Mouse (Mus musculus): Measurements from ENCODE around the gene Nmur1. TPM values are rescaled to one million over a fixed set of nuclear protein-coding genes. Genes with fewer than 3 reads are reported as not detected.
"Not testable (repeated sequence)": the region's sequence is repeated elsewhere in the genome, so short reads cannot be mapped to it uniquely, and the experiment has no call there.

Nmur1 gene
- polyA plus RNA-seq, 1 experiment = 0.54 TPM

GRCm38 (mm10) chr1:86361852-86362615 lies 64.0 kb downstream of the Nmur1 start:
- DNase-seq (ENCODE audit: extremely low spot score in 1 of 2, low spot score in 1 of 2) = no peak

GRCm38 (mm10) chr1:86360441-86360840 lies 65.6 kb downstream of the Nmur1 start:
- no peak for DNase-seq (ENCODE audit: extremely low spot score in 1 of 2, low spot score in 1 of 2)

- no peak for DNase-seq (ENCODE audit: extremely low spot score in 1 of 2, low spot score in 1 of 2)
Observed at GRCm38 (mm10) chr1:86359798-86360179, 66.2 kb downstream of the Nmur1 start.

GRCm38 (mm10) chr1:86358906-86359797 lies 66.9 kb downstream of the Nmur1 start, which contains the start of gene Ncl:
Ncl (minus strand) TSS chr1:86359400.
- DNase-seq (ENCODE audit: extremely low spot score in 1 of 2, low spot score in 1 of 2) = peak; percentile 97 to 98

GRCm38 (mm10) chr1:86358229-86358905 lies 67.7 kb downstream of the Nmur1 start:
- no peak for DNase-seq (ENCODE audit: extremely low spot score in 1 of 2, low spot score in 1 of 2)

- DNase-seq (ENCODE audit: extremely low spot score in 1 of 2, low spot score in 1 of 2) = no peak
Observed at GRCm38 (mm10) chr1:86354186-86354585, 71.8 kb downstream of the Nmur1 start.

GRCm38 (mm10) chr1:86350576-86350975 lies 75.5 kb downstream of the Nmur1 start:
- DNase-seq (ENCODE audit: extremely low spot score in 1 of 2, low spot score in 1 of 2) = no peak

GRCm38 (mm10) chr1:86349696-86350095 lies 76.3 kb downstream of the Nmur1 start:
- DNase-seq (ENCODE audit: extremely low spot score in 1 of 2, low spot score in 1 of 2) = no peak

GRCm38 (mm10) chr1:86349201-86349600 lies 76.8 kb downstream of the Nmur1 start:
- DNase-seq (ENCODE audit: extremely low spot score in 1 of 2, low spot score in 1 of 2) = no peak

- DNase-seq (ENCODE audit: extremely low spot score in 1 of 2, low spot score in 1 of 2) = no peak
Observed at GRCm38 (mm10) chr1:86348801-86349200, 77.2 kb downstream of the Nmur1 start.

- no peak for DNase-seq (ENCODE audit: extremely low spot score in 1 of 2, low spot score in 1 of 2)
Observed at GRCm38 (mm10) chr1:86348083-86348482, 77.9 kb downstream of the Nmur1 start.

GRCm38 (mm10) chr1:86347716-86348045 lies 78.3 kb downstream of the Nmur1 start:
- DNase-seq (ENCODE audit: extremely low spot score in 1 of 2, low spot score in 1 of 2) = no peak

GRCm38 (mm10) chr1:86346851-86347715 lies 78.9 kb downstream of the Nmur1 start:
- DNase-seq (ENCODE audit: extremely low spot score in 1 of 2, low spot score in 1 of 2) = no peak

- no peak for DNase-seq (ENCODE audit: extremely low spot score in 1 of 2, low spot score in 1 of 2)
Observed at GRCm38 (mm10) chr1:86345956-86346355, 80.1 kb downstream of the Nmur1 start.

- DNase-seq (ENCODE audit: extremely low spot score in 1 of 2, low spot score in 1 of 2) = no peak
Observed at GRCm38 (mm10) chr1:86345069-86345468, 81.0 kb downstream of the Nmur1 start.

- no peak for DNase-seq (ENCODE audit: extremely low spot score in 1 of 2, low spot score in 1 of 2)
Observed at GRCm38 (mm10) chr1:86343969-86344861, 81.8 kb downstream of the Nmur1 start.

- DNase-seq (ENCODE audit: extremely low spot score in 1 of 2, low spot score in 1 of 2) = no peak
Observed at GRCm38 (mm10) chr1:86343087-86343645, 82.9 kb downstream of the Nmur1 start.

- no peak for DNase-seq (ENCODE audit: extremely low spot score in 1 of 2, low spot score in 1 of 2)
Observed at GRCm38 (mm10) chr1:86342371-86342770, 83.7 kb downstream of the Nmur1 start.

GRCm38 (mm10) chr1:86341096-86341495 lies 84.9 kb downstream of the Nmur1 start:
- not testable (repeated sequence) for DNase-seq (ENCODE audit: extremely low spot score in 1 of 2, low spot score in 1 of 2)

Data from frontal cortex, adult 2 months (tissue).